Mouse (Mus musculus): Measurements from ENCODE around the gene Skap1.

DNA sequence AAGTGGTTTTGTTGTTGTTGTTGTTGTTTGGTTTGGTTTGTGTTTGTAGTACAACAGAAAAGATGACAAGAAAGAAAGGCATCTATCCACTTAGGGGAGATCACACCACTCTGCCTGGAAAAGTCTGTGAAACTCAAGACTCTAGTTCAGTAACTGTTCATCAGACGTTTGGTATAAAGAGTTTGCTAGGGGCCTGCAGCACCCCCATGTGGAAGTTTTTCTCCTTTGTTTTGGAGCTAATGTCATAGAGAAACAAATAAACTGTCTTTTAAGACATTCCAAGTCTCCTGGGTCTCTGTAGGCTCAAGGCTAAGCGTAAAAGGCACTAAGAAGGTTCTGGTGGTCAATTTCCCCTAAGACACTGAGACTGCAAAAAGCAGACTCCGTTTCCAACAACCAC lies 311.7 kb downstream of the Skap1 start:
- TF ChIP-seq CTCF (IDR thresholded peaks at IDR 0.05; ENCODE audit: extremely low read depth, insufficient read length, insufficient replicate concordance, low read depth, low read length) (no peak), POLR2A (IDR thresholded peaks at IDR 0.05; ENCODE audit: low read depth, low read length) (no peak)

Data from small intestine, adult 2 months (tissue).